Mouse (Mus musculus) skeletal muscle tissue, postnatal 0 days (tissue): ENCODE measurements around the gene Olfr432. TPM values are rescaled to one million over a fixed set of nuclear protein-coding genes. Genes with fewer than 3 reads are reported as not detected.

Experiments
- polyA plus RNA-seq: library from polyadenylated mRNA; unstranded; fragments of >200 nt; fragmentation: Nextera tagmentation; extraction: Ambion mirVana; gene quantifications from 2 replicates; pipeline ENCODE4 v1.2.1, GENCODE M21; 2015

The Olfr432 gene
- polyA plus RNA-seq = not detected in 2 replicates

DNA sequence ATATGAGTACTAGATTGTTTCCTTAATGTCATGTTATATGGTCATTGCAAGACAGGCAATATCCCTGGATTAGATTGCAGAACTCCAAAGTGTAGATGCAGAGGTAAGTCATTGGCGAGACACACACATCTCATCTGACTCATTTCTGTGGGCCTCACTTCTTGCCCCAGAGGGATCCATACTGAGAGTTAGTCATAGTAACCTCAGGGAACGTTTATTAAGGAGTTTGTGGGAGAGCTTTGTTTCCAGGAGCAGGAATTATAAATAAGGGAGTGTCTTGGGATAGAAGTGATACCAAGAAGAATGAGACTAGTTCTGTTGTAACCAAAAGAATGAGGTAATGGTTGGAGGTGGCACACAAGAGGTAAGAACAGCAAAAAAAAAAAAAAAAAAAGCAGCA, at the start of gene Olfr432:
Gene Olfr432, plus strand, starts transcription at position 313 of the 400 bp plus-strand sequence.

DNA sequence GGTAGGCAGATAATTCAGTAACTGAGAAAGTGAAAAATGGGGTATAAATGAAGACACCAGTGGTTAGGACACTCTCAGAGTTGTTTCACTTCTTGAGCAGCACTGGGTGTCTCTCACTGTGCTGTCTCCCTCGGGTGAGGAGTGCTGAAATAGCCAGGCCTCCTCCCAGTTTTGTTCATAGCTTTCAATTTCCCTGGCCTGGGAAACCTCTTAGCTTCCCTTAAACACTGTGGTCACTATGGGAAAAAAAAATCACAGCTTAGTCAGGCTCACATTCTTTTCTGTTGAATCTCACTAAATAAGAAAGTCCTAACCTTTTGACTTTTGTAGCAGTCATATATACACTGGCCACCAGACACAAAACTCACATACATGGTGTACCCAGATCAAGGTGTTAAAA, 17.3 kb upstream of the Olfr432 start, which contains the start of gene Ifi205:
Gene Ifi205, minus strand, starts transcription at position 113 of the 400 bp plus-strand sequence.

DNA sequence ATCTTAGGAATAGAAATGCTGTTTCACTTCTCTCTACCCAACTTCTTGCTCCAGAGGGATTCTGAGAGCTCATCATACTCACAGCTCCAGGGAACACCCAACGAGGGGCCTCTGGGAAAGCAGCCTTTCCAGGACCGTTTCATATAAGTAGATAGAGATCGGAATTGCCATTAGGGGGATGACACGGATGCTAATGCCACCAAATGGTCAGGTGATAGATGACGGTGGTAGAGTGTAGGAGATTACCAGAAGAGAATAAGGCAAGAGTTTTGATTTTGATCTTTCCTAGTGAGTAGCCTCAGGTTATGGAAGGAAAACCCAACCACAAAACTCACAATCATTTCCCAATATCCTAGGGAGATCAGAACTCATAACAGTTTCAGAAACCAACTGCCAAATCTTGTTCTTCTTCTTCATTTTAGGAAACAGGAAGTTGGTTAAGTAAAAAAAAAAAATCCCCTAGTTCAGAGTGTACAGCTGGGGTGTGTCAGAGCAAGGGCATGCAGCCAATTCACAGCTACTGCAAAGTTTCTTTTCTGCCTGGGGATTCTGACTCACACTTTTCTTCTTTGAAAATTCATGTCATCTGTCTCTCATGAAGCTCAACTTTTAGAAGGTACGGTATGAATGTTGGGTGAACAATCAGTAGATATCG, 8.4 kb upstream of the Olfr432 start, which contains the start of gene Olfr433:
Gene Olfr433, plus strand, starts transcription at position 183 of the 655 bp plus-strand sequence.

GRCm38 (mm10) chr1:174066305-174066704, 17.3 kb downstream of the Olfr432 start, which contains the start of gene Olfr430:
Gene Olfr430, plus strand, starts transcription at chr1:174066605.

GRCm38 (mm10) chr1:174084031-174084430, 35.0 kb downstream of the Olfr432 start, which contains the start of gene Olfr429:
Gene Olfr429, plus strand, starts transcription at chr1:174084331.

GRCm38 (mm10) chr1:174096591-174096990, 47.6 kb downstream of the Olfr432 start, which contains the start of gene Olfr427:
Gene Olfr427, plus strand, starts transcription at chr1:174096891.

Other genes starting within 250 kb of the Olfr432 start
- gene Ifi211, start 136.2 kb upstream of the Olfr432 start, polyA plus RNA-seq = 1.8 and 3.7 TPM in 2 replicates
- gene Mndal, start 106.7 kb upstream of the Olfr432 start, polyA plus RNA-seq = 5.9 and 10.4 TPM in 2 replicates
- 4.5 and 5.0 TPM in 2 replicates for gene Ifi203, start 106.5 kb upstream of the Olfr432 start, polyA plus RNA-seq
- 0.32 TPM in 1 of 2 replicates, not detected in the other for gene Ifi202b, start 66.5 kb upstream of the Olfr432 start, polyA plus RNA-seq
- 0.53 and 1.0 TPM in 2 replicates for gene Ifi205, start 17.4 kb upstream of the Olfr432 start, polyA plus RNA-seq
- gene Olfr433, start 8.5 kb upstream of the Olfr432 start, polyA plus RNA-seq = not detected in 2 replicates
- not detected in 2 replicates for gene Olfr430, start 17.4 kb downstream of the Olfr432 start, polyA plus RNA-seq
- gene Olfr429, start 35.1 kb downstream of the Olfr432 start, polyA plus RNA-seq = not detected in 2 replicates
- not detected in 2 replicates for gene Olfr427, start 47.7 kb downstream of the Olfr432 start, polyA plus RNA-seq
- gene Olfr231, start 72.0 kb downstream of the Olfr432 start, polyA plus RNA-seq = not detected in 2 replicates
- not detected in 2 replicates for gene Olfr424, start 82.3 kb downstream of the Olfr432 start, polyA plus RNA-seq
- gene Olfr420, start 106.4 kb downstream of the Olfr432 start, polyA plus RNA-seq = not detected in 2 replicates
- gene Spta1, start 123.6 kb downstream of the Olfr432 start, polyA plus RNA-seq = 0.05 and 0.09 TPM in 2 replicates
- gene Olfr419, start 202.9 kb downstream of the Olfr432 start, polyA plus RNA-seq = not detected in 2 replicates